Mouse (Mus musculus): ENCODE measurements at regions not wholly inside any gene's neighbourhood (a gene's known extent, or its start where the extent isn't known, plus 50 kb on each side); places are given as distances from the start of the nearest gene placed in this dataset.

DNA sequence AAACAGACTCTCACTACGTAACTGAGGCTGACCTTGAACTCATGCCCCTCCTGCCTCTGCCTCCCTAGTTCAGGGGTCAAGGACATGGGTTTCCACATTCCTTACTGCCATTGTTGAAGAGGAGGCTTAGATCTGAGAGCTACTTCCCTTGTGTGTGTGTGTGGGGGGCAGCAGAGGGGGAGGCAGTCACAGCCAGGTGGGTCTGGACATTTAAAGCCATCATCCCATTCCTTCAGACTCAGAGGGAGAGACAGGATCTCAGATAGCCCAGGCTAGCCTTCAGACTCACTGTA, 114.5 kb upstream of the Med13l start:
- no peak for TF ChIP-seq MAFK (IDR thresholded peaks at IDR 0.05; ENCODE audit: borderline replicate concordance, low read depth, low read length)
- no peak for TF ChIP-seq JUND (IDR thresholded peaks at IDR 0.05; ENCODE audit: low read depth, low read length)
- no peak for TF ChIP-seq TAL1 (IDR thresholded peaks at IDR 0.05; ENCODE audit: low read length)
- no peak for TF ChIP-seq CHD2 (IDR thresholded peaks at IDR 0.05; ENCODE audit: low read length)
- no peak for TF ChIP-seq GATA1 (IDR thresholded peaks at IDR 0.05; ENCODE audit: low read depth, low read length)
- TF ChIP-seq CTCF (IDR thresholded peaks at IDR 0.05 in 2 of 3, conservative IDR thresholded peaks at IDR 0.05 in 1 of 3; ENCODE audit: control insufficient read depth in 1 of 3, insufficient read depth in 1 of 3, low read depth in 2 of 3, low read length in 3 of 3, poor library complexity in 1 of 3, severe bottlenecking in 1 of 3): no peak
- no peak for TF ChIP-seq EP300 (IDR thresholded peaks at IDR 0.05; ENCODE audit: low read depth in 1 of 2, low read length in 2 of 2)
- TF ChIP-seq POLR2A (IDR thresholded peaks at IDR 0.05; ENCODE audit: control insufficient read depth in 1 of 2, insufficient read depth in 1 of 2, low read depth in 1 of 2, low read length in 2 of 2, poor library complexity in 1 of 2): no peak
- TF ChIP-seq NRF1 (IDR thresholded peaks at IDR 0.05; ENCODE audit: insufficient read depth, low read depth, low read length, poor library complexity, severe bottlenecking): no peak
- no peak for TF ChIP-seq KAT2A (conservative IDR thresholded peaks at IDR 0.05; ENCODE audit: low read depth, low read length)
- no peak for TF ChIP-seq USF2 (IDR thresholded peaks at IDR 0.05; ENCODE audit: borderline replicate concordance in 1 of 2, insufficient read depth in 1 of 2, low read depth in 1 of 2, low read length in 2 of 2)
